In the genomic region with DNA sequence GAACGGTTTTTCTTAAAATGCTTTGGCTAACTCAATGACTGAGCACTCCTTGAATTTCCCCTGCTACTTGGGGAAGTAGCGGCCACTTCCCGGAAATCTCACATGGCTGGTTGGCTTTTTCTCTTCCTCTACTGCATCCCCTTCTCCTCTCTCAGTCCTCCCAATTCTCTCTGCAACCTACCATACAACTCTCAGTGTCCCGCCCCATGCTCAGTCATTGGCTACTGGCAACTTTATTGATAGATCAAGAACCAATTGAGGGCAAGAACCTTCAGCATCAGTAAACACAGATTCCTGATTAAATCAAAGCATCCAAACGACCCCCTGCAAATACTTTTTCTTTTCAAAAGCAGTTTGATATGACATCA, we compare ENCODE assay signal across 9 mouse cellular contexts. TPM values are rescaled to one million over a fixed set of nuclear protein-coding genes. Genes with fewer than 3 reads are reported as not detected.
DNase-seq lines count a peak whose midpoint lies in the region; ATAC-seq and TF ChIP-seq lines count a peak whose summit lies in the region.
"Had no signal": no experiment of that assay in that cellular context is flagged by ENCODE, and none has a peak within 500 bp of the region (broad histone marks: within the 10 kb centered on the region; RNA-seq: fewer than 3 reads in every experiment).

No protein-coding gene starts in this region.

- peaks cover 16% of the 10 kb centered on the region for H3K4me1 ChIP-seq in hindbrain, embryonic 14.5 days (replicated peaks; ENCODE audit: control insufficient read depth, insufficient read depth, low read length)
- H3K4me1 ChIP-seq in limb, embryonic 14.5 days (ENCODE audit: control insufficient read depth, insufficient read depth, low read length): peaks cover 16% of the 10 kb centered on the region

- no peaks in the 10 kb centered on the region for H3K36me3 ChIP-seq in hindbrain, embryonic 14.5 days (replicated peaks; ENCODE audit: control insufficient read depth, insufficient read depth)
- no peaks in the 10 kb centered on the region for H3K36me3 ChIP-seq in limb, embryonic 14.5 days (ENCODE audit: control insufficient read depth, insufficient read depth, low read length)

- peak; percentile 61 for ATAC-seq in hindbrain, embryonic 14.5 days (ENCODE audit: low FRiP score)
- no peak for ATAC-seq in limb, embryonic 14.5 days (ENCODE audit: low FRiP score, low read depth)

- no peaks in the 10 kb centered on the region for H3K9me3 ChIP-seq in hindbrain, embryonic 14.5 days (ENCODE audit: control insufficient read depth, low read length)
- no peaks in the 10 kb centered on the region for H3K9me3 ChIP-seq in limb, embryonic 14.5 days (ENCODE audit: control insufficient read depth, low read length)

- no peaks in the 10 kb centered on the region for H3K27me3 ChIP-seq in hindbrain, embryonic 14.5 days (ENCODE audit: control insufficient read depth, insufficient read depth, low read length)
- H3K27me3 ChIP-seq in limb, embryonic 14.5 days (ENCODE audit: control insufficient read depth, insufficient read depth, low read length): no peaks in the 10 kb centered on the region

- TF ChIP-seq POLR2A in limb, embryonic 14.5 days (IDR thresholded peaks at IDR 0.05; ENCODE audit: borderline replicate concordance, extremely low read depth, insufficient read depth, insufficient read length): no peak

- H3K27ac ChIP-seq in hindbrain, embryonic 14.5 days: 0 out of 2 replicates have a peak overlapping the region, but pooled peaks have one; percentile 35
- no peak overlapping the region for H3K27ac ChIP-seq in limb, embryonic 14.5 days (replicated peaks; ENCODE audit: low read depth, low read length)
- H3K27ac ChIP-seq: heart, adult 2 months had no signal

- peak overlapping the region; percentile 36 for H3K4me3 ChIP-seq in hindbrain, embryonic 14.5 days (replicated peaks; ENCODE audit: low read length)
- H3K4me3 ChIP-seq in limb, embryonic 14.5 days (replicated peaks; ENCODE audit: low read length): peak overlapping the region; percentile 40
- H3K4me3 ChIP-seq: heart, adult 2 months had no signal

- DNase-seq in adrenal gland, postnatal 14 days: peak; percentile 66
- no peak for DNase-seq in adrenal gland, adult 8-10 months
- peak; percentile 40 to 50 for DNase-seq in B cell, adult 2 months
- DNase-seq in embryo, embryonic 11 days: peak; percentile 74
- peak; percentile 80 for DNase-seq in hindbrain, embryonic 14.5 days (ENCODE audit: low spot score)
- peak; percentile 72 for DNase-seq in limb, embryonic 14.5 days (ENCODE audit: low spot score)
- peak; percentile 86 for DNase-seq in retina, postnatal 1 day
- DNase-seq in gastrocnemius, adult 8-10 months (ENCODE audit: low spot score in 2 of 2): no peak

- WGBS in hindbrain, embryonic 14.5 days: 5% methylated on average over 5 of the region's 5 CpGs
- WGBS in limb, embryonic 14.5 days: 7% methylated on average over 5 of the region's 5 CpGs

- peak overlapping the region; percentile 47 for H3K9ac ChIP-seq in hindbrain, embryonic 14.5 days
- H3K9ac ChIP-seq in limb, embryonic 14.5 days (ENCODE audit: low read depth, low read length, severe bottlenecking): peak overlapping the region; percentile 46

- H3K4me2 ChIP-seq in hindbrain, embryonic 14.5 days (replicated peaks): peak overlapping the region; percentile 67
- peak overlapping the region; percentile 60 for H3K4me2 ChIP-seq in limb, embryonic 14.5 days (replicated peaks; ENCODE audit: low read depth, low read length, severe bottlenecking)

RNA-seq across cellular contexts. Expression of a gene that starts 3.2 kb away (rescaled TPM):
- total RNA-seq in adrenal gland, postnatal 14 days (2021): 24.8 and 31.8 TPM in 2 replicates
- total RNA-seq in adrenal gland, adult 8-10 months (2022): 10 to 100 TPM; 21.6 to 32.8 (median 27.1) TPM
- 21.1 and 21.7 TPM in 2 replicates for polyA plus RNA-seq in hindbrain, embryonic 14.5 days (2014; fragmentation: Nextera tagmentation; extraction: Ambion mirVana)
- polyA plus RNA-seq in limb, embryonic 14.5 days (2012; rRNA removed): 28.3 and 37.8 TPM in 2 replicates
- polyA plus RNA-seq in limb, embryonic 14.5 days (2014; fragmentation: Nextera tagmentation; extraction: Ambion mirVana): 16.5 and 19.7 TPM in 2 replicates
- 10 to 100 TPM; 62.2 to 81.0 (median 63.8) TPM for total RNA-seq in gastrocnemius, adult 8-10 months (2022)

RNA-seq across cellular contexts. Expression of a gene that starts 47.8 kb away (rescaled TPM):
- total RNA-seq in adrenal gland, postnatal 14 days (2021): 11.9 and 16.1 TPM in 2 replicates
- 10 to 100 TPM in 3 of 4 experiments, 1 to 10 TPM in 1; 9.7 to 15.1 (median 13.2) TPM for total RNA-seq in adrenal gland, adult 8-10 months (2022)
- 35.6 and 36.5 TPM in 2 replicates for polyA plus RNA-seq in hindbrain, embryonic 14.5 days (2014; fragmentation: Nextera tagmentation; extraction: Ambion mirVana)
- polyA plus RNA-seq in limb, embryonic 14.5 days (2012; rRNA removed): 28.3 and 31.4 TPM in 2 replicates
- polyA plus RNA-seq in limb, embryonic 14.5 days (2014; fragmentation: Nextera tagmentation; extraction: Ambion mirVana): 20.1 and 25.4 TPM in 2 replicates
- total RNA-seq in gastrocnemius, adult 8-10 months (2022): 1 to 10 TPM; 7.3 to 9.6 (median 7.9) TPM

Comparison
In these comparisons a context has a peak if more than half of its experiments do, and no peak if none do; other contexts are left out.
1. DNase-seq: peak in adrenal gland, postnatal 14 days (single experiment), B cell, adult 2 months (2 of 2), embryo, embryonic 11 days (single experiment), hindbrain, embryonic 14.5 days (single experiment), limb, embryonic 14.5 days (single experiment) and retina, postnatal 1 day (single experiment); none in adrenal gland, adult 8-10 months (single experiment) and gastrocnemius, adult 8-10 months (0 of 2).